Mouse (Mus musculus) thymus, postnatal 0 days (tissue): ENCODE measurements at regions not wholly inside any gene's neighbourhood (a gene's known extent, or its start where the extent isn't known, plus 50 kb on each side); places are given as distances from the start of the nearest gene placed in this dataset.

Experiments used
- DNase-seq: peaks from one replicate; pipeline ENCODE4 v3.0.0-alpha.2; 2015; ENCODE audit warnings: low spot score

DNA sequence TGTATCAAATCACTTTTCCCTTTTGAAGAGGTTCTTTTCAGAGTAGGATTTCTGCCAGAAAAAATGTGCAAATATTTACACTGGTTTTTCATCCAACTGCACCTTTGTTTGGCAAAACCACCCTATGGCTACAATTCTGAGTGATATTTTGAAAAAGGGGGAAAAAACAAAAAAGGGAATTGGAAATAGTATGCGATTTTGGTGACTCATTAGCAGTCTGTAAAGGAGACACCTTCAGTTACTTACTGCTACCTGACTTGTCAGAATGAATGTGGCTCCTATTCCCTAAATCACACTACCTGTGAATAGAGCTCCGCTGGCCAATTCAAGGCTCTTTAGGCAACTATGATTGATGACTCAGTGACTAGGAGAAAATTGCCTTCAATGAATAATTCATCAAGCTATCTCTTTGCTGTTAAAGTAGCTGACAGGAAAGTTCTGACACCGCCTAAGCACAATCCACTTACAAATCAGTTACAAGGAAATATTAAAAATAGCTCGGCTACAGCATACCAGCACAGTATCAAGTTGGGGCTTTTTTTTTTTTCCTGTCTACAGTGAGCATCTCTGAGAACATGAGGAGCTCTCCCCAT, 560.8 kb downstream of the Gm43517 start:
- no peak for DNase-seq

DNA sequence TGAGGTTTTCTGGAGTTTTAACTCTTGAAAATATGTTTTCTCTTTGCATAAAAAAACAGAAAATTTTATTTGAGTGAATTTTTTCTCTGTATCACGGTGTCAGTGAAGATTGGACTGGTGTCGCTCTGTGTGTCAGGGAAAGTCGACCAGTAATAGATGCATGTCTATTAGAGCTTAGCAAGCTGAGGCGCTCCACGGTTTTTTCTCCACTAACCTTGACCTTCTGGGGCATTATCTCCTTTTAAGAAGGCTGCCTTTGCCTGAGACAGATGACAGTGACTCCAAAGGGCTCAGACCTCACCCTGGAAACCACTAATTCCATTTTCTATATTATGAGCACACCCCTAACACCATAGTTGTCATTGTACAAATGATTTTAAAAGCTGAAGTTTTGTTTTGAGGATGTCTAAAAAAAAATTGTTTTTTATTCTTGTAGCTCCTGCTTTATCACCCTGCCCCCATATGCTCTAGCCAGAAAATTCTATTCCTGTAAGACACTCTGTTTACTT, 561.8 kb downstream of the Gm43517 start:
- no peak for DNase-seq

DNA sequence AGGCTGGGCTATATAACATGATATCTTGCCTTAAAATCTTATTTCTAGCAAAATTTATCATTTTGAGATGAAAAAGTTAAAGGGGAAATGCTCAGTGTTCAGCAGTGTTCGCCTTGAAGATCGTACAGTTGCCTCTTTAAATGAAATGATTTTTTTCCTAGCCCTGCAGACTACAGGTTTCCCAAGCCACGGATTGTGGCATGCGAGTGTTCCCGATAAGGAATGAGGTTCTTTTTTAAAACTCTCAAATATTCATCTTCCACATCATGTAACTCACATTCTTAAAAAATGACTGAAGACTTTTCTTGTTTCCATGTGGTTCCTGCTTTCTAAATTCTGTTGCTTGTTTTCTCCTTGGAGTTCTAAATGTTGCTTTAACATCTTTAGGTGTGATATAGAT, 566.0 kb downstream of the Gm43517 start:
- no peak for DNase-seq

DNA sequence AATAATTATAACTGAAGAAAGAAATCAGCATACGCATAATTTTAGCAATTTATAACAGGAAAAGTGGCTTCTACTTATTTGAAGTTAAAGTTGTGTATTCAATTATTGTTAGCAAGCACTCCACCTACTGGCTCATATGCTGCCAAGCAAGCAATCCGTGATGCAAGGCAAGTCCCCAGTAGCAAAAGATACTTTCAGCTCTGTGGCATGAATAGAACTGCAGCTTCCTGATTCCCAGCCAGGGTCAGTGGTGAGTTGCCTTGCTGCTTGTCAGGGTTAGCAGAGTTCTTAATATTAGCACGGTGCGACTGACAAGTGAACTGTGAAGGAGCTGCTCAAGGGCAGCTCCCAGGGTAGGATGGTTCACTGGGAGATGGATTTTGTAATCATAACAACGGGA, 566.8 kb downstream of the Gm43517 start:
- DNase-seq, result peak; percentile 1

DNA sequence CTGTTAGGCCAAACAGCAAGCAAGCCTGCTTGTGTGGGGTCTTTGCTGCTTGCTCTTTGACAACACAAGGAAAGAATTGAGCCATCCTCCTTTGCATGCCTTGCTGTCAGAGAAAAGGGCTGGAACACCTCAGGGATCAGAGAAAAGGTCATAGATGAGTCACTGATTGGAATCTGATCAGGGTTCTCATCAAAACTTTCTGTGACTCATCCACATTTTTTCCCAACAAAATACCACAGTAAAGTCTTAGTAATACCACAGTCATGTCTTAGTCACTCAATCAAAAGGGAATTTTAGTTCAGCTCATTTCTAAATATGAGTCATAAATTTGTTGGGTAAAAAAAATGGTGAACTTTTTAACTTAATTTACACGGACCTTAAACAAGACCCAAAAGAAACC, 583.1 kb downstream of the Gm43517 start:
- DNase-seq, result no peak

DNA sequence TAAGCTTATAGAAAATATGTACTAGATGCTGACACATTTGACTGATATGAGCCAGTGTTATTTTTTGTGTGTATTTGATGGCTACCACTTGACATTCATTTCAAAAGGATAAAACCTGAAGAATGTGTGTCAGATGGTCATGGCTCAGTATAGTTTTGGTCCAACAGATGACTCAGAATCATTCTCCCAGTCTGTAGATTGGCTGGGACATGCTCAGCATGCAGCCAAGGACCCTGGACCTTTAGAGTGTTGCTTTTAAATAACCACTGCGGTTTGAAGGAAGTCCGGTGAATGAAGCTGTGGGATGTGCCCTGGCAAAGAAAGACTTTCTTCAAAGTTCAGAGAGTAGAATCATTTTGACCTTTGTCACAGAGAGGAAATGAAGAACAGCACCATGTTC, 584.6 kb downstream of the Gm43517 start:
- DNase-seq, result no peak

DNA sequence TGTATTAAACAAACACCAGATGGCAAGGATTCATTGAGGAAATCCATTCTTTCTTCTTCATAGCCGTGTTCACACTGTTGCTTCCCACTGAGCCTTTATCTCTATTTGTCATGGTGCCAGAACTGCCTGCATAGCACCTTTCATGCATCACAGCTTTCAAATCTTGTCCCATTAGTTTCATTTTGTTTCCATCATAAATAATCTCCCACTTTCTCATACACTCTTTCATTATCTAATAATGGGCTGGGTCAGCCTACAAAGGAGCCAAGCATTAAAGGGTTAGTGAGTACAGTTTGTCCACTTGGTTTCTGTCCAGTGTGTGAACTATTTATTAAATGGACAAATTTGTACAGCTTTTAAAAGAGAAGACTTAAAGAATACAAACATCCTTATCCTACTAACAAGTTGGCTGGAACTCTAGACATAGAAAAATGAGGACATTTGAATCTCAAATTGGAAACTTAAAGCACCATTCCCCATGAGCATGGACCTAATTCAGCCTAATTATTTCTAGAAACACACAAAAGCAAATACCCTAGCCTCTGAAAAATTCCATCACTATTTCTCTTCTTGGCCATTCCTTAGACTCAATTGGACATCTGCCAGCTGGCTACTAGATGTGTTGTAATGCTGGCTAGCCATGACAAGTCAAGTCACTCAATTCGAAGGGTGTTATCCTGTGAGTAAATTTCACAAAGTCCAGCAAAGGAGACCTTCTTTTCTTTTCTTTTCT, 589.8 kb downstream of the Gm43517 start:
- no peak for DNase-seq

DNA sequence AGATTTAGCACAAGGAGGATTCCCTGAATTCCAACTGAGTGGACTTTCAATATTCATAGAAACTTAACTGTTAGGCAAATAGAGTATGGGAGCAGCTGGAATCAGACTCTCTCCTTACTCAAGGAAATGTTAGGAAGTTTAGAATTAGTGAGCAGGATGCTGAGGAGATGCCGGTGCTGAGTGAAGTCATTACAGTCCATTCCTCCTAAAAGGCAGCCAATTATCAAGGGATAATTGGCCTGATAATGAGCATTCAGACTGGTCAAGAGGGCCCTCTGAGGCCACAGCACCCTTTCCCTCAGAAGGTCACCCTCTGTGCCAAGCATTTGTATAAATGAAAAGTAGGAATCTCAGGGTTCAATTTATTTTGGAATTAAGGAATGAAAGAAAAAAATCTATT, 590.6 kb downstream of the Gm43517 start:
- no peak for DNase-seq

DNA sequence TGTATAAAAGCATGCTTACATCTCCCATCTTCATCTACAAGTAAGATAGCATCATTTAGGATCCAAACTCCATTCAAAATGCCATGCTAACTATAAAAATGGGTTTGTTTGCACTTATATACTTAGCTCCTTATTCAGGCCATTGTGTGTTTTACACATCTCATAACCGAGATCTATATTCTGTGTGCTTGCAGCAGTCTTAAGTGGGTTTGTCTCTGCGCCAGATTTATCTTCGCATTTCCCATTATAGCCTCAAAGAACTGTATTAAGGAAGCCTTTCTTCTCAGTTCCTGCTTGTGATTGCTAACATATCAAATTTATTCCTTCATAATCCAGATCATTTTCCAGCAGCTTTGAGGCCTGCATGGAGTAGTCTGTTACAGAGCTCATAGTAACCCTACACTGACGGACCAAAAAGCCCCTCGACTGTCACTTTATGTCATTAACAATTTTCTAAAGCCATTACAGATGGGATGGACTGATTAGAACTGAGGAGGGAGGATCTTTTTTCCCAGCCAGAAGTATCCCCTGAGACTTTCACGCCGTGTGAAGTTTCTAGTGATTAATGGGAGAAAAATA, 607.6 kb downstream of the Gm43517 start:
- DNase-seq, result no peak

DNA sequence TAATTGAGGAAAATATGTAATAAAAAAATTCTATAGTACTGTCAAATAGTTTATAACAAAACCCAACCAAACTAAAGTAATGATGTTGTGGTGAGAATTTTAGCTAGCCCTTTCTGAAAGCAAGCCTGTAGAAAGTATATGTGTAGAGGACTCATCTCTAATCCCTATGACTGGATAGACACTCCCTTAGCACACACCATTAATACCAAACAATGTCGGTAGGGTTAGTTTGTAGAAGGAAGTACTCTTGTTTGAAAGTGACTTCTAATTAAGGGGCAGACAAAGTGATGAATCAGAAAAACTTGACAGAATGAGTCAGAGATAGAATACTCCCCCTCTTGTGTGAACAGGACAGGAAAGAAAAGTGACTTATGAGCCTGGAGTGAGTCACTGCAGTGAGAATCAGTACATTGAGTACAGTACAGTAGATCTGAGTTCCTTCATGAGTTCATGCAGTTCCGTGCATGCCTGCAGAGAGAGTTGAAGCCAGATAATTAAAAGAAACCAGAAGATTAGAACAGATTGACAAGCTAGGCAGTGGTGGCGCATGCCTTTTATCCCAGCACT, 610.0 kb downstream of the Prkd1 start:
- no peak for DNase-seq

DNA sequence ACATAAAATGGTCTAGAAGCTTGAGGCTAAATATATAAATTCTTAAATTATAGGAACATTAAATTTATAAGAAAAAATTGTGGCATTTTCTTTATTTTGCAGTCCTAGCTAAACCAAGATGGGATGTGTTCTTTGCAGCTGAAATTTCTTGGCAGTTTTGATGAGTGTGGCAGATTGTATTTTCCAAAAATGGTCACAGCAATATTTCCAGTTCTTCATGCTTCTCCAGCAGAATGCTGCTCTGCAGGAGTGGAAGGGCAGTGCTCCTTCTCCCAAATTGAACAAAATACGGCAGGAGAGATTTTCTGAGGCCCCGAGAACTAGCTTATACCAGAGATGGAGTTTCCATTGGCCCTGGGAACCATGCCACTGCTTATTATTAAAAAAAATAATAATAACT, 587.6 kb downstream of the Prkd1 start:
- DNase-seq, result no peak

DNA sequence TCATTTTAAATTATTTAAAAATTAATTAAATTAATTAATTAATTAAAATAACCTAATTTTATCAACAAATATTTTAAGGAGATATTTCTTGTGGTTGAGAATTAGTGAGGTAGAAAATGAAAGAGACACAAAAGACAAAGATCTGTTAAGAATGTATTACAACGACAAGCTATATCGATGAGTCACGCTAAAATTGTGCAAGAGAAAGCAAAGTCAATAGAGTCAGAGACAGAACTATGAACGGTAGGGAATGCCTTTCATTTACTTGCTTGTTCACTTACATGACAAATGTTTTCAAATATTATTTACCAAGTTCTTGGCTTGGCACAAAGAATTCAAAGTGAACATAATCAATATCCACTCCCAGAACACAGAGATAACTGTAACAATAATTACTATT, 582.5 kb downstream of the Prkd1 start:
- DNase-seq, result no peak

DNA sequence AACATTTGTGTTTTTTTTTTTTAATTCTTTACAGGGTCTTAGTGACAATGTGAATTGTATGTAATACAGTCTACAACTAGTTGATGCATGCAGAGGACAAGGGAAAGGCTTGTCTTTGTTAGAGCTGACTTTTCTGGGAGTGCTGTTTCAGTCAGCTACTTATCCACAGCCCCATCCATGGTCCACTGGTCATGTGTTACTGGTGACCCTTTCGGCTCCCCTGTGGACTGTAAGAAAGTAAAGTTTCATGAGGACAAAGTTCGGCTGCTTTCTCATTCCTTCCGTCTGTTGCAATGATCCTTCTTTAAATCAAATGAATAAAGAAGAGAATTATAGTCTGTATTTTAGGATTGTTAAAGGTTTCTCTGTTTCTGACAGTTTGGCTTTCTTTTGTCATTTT, 577.1 kb downstream of the Prkd1 start:
- DNase-seq, result no peak

DNA sequence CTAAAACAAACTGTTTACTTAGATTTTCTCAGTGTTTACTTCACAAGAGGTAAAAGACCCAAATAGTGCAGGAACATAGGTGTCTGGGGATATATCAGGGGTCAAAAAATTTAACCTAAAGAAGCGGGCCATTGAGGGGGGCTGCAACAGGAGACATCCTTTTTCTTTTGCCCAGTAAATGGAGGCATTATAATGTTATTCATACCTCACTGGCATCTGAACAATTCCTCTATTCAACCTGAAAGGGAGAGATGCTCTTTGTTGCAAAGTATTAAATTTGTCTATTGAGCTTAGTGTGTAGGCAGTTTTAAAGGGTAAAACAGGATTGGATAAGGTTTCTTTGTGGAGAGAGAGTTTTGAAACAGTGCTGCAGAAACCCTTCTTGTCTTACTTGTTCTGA, 576.5 kb downstream of the Prkd1 start:
- no peak for DNase-seq

DNA sequence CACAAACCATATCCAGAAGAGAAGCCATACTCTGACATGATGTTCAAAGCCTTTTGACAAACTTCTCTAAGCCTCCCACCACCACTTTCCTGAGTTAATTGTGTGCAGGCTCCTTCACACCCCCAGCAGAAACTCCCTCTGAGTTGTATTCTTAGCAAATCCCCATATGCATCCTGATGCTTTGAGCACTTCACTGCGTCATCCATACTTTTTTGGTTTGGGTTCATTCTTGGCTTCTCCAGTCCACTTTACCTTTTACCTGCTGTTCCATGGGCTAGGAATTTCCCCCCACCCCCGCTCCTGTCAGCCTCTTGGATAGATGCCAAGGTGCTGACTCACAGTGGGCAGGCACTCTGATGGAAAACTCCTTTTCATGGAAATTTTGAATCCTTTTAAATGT, 575.2 kb downstream of the Prkd1 start:
- DNase-seq, result no peak

DNA sequence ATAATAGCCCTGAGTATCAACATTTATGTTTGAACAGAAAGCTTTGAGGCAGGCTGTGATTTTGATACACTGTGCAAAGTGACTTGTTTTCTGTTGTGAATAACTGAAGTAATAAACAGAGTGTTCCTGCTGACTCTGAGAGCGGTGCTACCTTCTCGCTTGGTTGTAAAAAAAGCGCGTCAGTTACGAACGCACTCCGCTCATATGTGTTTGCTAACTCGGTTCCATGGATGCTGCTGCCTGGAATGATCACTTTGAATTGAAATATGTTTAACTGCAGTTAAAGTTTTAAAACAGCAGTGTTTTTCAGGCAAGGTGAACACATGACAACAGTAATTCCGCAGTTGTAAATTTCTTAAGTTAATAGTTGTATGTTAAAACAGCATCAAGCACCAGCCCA, 567.7 kb downstream of the Prkd1 start:
- DNase-seq, result no peak

DNA sequence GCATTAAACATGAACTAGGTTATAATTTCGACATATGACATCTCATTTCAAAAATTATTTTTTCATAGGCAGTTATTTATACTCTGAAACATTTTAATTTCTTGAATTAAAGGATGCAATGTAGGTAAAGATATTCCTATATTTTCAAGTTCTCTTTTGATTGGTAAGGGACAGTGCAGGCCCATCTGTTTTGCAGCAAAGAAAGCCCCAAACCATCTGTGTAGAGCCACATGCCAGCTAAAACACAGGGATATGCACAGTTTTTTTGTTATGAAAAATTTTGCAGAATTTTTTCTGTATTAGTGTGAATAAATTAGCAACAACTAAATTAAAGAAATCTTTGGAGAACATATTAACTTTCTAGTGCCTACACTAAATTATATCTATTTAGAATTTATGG, 567.3 kb downstream of the Prkd1 start:
- no peak for DNase-seq

DNA sequence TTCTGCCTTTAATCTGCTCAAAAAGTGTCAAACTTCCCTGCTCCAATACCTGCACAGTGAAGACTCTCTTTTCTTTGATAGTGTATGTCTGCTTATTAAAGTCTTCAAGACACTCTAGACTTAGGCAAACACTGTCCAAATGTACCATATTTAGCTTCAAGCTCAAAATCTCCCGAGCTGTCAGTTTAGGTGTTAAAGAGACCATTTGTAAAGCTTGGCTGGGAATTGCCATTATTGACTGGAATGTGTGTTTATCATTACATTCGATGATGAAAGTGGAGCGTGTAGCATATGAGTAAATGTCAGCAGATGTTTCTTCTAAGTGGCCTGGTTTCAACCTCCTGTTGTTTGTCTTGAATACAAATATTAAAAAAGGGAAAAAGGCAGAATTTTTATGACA, 564.4 kb downstream of the Prkd1 start:
- no peak for DNase-seq

DNA sequence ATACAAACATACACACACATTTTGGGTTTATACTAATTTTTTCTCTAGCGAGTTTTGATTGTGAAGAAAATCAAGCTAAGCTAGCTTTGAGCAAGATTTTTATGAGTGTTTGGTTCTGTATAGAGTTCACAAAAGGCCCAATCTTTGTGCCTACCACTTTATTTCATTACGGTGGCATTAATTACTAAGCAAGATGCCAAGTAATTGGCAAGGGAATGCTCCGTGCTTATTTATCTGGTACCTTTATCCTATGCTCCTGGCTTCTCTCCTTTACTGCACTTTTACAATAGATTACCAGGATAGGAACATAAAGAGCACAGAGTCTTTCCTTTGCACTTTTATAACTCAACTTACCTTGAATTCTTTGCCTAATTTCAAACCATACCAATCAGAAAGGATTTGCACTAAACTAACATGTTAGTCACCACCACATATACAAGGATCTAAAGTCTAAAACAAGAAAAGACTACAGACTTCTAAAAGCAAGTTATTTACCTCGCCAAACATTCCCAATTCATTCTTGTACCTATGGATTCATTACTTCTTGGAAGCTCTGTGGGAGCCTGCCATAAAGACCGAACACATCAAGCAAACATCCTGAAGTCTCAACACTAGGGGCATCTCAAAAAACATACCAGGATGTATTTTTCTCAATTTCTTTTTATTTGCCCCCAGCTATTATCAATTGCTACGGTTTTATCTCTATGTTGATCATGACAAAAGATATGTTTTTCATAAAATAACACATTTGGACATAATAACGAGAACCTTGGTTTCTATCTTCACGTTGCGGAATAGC, 537.5 kb downstream of the Prkd1 start:
- no peak for DNase-seq

DNA sequence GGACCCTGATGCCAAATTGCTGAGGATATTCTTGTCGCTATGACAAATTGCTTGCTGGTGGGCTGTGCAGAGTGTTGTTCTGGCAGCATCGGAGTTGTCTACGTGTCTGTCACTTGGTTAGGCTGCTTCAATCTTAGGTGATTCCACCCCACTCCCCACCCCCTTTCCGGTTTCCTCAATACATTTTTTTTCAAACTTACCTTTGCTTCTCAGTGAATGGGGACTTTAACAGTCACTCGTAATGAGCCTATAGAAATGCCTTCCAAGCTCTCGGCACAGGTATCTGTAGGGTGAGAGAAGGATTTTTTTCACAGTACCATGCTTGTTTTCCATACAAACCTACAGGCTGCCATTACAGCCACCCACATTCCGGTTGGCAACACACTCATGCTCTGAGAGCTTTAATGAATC, 536.8 kb downstream of the Prkd1 start:
- DNase-seq, result no peak

DNA sequence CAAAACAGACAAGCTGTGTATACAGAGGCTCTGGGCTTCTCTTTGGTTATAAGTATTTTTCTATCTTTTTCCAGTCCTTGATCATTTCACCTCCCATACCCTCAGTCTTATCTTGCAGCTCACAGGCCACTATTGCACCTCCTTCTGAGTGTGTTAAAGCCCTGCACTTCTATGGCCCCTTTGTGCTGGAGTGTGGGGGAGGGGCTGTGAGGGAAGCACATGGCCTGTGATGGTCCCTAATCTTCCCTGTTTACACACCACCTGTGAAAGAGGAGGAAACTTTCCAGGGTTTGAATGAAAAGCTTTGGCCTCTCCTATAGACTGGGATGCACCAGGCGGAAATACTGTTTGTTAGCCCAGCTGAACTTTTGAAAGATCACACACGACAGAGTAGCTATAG, 533.0 kb downstream of the Prkd1 start:
- DNase-seq, result no peak

DNA sequence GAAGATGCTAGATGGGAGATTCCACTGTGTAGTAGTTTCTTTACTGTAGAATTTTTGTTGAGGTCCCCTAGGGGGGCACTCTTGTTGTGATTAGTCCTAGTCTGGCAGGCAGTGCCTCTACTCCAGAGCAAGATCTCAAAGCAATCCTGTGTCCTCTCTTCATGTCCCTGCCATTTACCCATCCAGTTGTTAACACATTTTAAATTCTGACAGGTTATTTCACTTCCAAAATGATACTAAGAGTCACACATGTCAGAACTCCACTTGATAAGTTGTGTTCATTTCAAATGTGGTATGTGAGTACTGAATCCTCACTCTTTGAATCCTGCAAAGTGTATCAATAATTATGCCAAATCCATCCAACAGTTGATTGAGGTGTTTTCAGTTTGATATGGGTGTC, 530.6 kb downstream of the Prkd1 start:
- no peak for DNase-seq
